Mouse (Mus musculus) left cerebral cortex, adult 2 months (tissue): ENCODE measurements around the gene Rgs12. TPM values are rescaled to one million over a fixed set of nuclear protein-coding genes. Genes with fewer than 3 reads are reported as not detected.

Experiments used
- DNase-seq, 2 experiments: peaks; one replicate each; pipeline ENCODE4 v3.0.0; 2021 to 2022; ENCODE audit warnings: low spot score in 2 of 2, mixed read lengths in 1 of 2; ENCODE audit errors: extremely low spot score in 1 of 2
- H3K27ac ChIP-seq: fragments of 200-600 bp; 2 replicates; pipeline ENCODE4 v1.8.1; 2022
- H3K4me3 ChIP-seq: fragments of 200-600 bp; 2 replicates; pipeline ENCODE4 v1.8.1; 2022
- CTCF ChIP-seq: fragments of 200-600 bp; IDR thresholded peaks from 2 replicates; pipeline ENCODE4 v1.8.1; 2022; ENCODE audit warnings: antibody characterized with exemption, mild to moderate bottlenecking, moderate library complexity
- intact Hi-C: fragments of 180-260 bp; cut with DNase I; formaldehyde crosslinking; loops from one replicate; pipeline ENCODE4 v1.15.1; 2025
- total RNA-seq, 2 experiments: library from RNA; stranded (reverse); gene quantifications; 2 replicates each; pipeline ENCODE4 v1.2.3; 2021

The Rgs12 gene
- total RNA-seq, 2 experiments from 2014 or later, result 40.5 to 48.3 TPM

DNA sequence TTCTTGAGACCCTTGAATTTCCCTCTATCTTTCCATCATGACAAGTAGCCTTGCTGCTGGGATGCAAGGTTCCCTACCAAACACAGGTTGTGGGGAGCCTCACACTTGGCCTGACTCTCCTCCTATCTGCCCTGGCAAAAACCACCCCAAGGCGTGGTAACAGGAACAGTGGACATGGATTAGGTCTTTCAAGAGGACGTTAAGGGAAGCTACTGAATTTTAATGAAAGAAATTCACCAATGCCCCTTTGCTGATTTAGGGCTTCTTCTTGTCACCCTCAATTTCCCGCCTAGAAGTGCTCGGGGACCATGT lies 38.8 kb upstream of the Rgs12 start:
- TF ChIP-seq CTCF, result no peak
- intact Hi-C loops, result no loop called here

DNA sequence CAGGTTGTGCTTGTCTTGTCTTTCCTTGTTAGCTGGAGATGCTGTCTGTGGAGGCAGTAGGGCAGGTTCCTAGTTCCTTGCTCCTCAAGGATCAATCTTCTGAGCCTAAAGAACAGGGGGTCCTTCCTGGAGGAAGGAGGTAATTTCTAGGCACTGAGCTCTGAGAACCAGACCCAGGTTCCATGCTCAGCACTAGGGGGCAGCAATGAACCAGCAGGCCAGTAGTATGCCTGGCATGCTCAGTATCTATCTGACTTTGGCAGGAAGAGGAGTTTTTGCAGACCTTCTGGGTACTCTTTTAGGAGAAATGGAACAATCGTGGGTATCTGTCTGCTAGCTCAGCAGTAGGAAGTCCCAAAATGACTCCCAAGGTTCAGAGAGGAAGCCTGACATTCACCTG lies 33.4 kb upstream of the Rgs12 start:
- peak; percentile 97 for TF ChIP-seq CTCF
- DNase-seq, result peak; percentile 73 to 75
- Histone ChIP-seq H3K27ac (peak overlapping the region; percentile 20; the same call in 1 of the 2 replicates), H3K4me3 (no peak overlapping the region)
- intact Hi-C loops, result loop anchor here (1.0 to 5.0 kb wide), 3 partner anchors 70 to 128 kb away; no protein-coding TSS in a partner anchor

More for the DNA sequence above, 38.8 kb upstream of the Rgs12 start:
- no peak for DNase-seq
- Histone ChIP-seq H3K4me3 (no peak overlapping the region), H3K27ac (no peak overlapping the region)

DNA sequence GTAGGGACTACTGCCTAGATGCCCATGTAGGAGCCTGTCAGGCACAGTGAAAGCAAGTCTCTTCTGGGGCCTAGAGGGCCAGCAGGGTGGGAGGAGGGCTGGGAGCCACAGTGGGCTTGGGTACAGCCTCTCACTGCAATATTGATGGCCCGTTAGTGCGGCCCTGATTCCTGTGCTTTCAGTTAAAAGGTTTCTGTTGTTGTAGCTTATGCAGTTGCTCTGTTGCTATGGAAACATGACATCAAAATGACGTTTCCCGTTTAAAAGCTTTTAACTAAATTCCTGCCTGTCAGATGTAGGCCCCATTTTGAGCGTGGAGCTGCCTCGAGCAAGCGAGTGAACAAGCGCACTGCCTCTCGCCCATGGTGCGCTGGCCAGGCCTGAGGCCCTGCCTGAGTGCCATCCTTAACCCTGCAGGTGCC lies 32.0 kb upstream of the Rgs12 start:
- intact Hi-C loops, result loop anchor here (5.0 kb wide), 1 partner anchor 105 kb away; no protein-coding TSS in a partner anchor
- no peak for TF ChIP-seq CTCF
- peak; percentile 26 to 30 for DNase-seq
- no peak overlapping the region for H3K4me3 ChIP-seq
- no peak overlapping the region; the same call in 1 of the 2 replicates for H3K27ac ChIP-seq

DNA sequence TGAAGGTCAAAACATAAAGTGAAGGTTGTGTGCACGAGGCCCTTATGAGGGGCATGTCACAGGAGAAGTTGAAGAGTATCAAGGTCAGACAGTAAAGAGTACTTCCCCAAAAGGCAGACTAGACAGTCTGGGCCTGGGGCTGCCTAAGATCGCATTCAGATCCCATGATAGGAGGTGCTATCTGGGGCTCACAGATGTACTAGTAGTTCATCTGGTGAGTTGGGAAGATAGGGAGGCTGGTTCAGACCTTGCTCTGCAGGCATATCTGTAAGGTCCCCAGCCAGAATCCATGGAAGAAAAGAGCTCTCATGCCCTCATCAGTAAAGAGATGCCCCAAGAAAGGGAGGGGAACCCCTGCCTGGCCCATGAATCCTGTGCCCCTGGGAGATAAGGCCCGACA lies 30.5 kb upstream of the Rgs12 start:
- intact Hi-C loops, result loop anchor here (5.0 kb wide), 1 partner anchor 104 kb away; no protein-coding TSS in a partner anchor
- H3K4me3 ChIP-seq, result no peak overlapping the region
- TF ChIP-seq CTCF, result no peak
- no peak for DNase-seq
- no peak overlapping the region for H3K27ac ChIP-seq

DNA sequence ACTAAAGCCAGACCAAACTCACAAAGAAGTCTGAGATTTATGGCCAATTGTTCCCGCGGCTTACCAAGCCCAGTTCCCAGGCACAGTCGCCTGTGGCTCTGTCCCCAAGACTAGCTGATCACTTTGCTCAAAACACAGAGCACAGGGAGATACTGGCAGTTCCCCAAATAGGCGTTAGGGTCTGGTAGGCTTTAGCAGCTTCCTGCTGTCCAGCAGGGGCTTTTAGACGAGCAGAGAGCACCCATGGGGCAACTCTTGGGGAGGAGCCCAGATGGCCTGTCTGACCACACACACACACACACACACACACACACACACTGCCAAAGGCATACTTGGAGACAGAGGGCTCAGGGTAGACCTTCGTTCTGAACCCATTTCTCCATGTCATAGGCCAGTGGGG lies 26.7 kb upstream of the Rgs12 start:
- H3K27ac ChIP-seq, result no peak overlapping the region
- no peak overlapping the region for H3K4me3 ChIP-seq
- intact Hi-C loops, result no loop called here
- no peak for DNase-seq
- no peak for TF ChIP-seq CTCF

DNA sequence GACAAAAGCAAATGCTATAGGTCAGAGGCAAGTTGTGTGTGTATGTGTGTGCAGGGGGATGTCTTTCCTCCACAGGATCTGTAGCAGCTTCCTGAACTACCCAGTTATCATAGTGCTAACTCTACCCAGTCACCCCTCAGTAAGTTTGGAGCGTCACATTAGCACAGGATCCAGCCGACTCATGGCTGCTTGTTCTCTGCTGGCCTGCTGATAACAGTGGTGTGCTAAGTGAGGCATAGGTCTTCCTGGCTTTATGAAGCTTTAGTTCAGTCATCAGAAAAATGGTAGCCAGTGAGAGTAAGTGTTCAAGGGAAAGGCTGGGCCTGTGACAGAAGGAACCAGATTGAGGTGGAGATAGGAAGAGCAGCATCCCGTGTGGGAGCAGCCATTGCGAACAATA lies 25.3 kb upstream of the Rgs12 start:
- Histone ChIP-seq H3K4me3 (no peak overlapping the region), H3K27ac (no peak overlapping the region)
- intact Hi-C loops, result no loop called here
- TF ChIP-seq CTCF, result no peak
- DNase-seq, result no peak

DNA sequence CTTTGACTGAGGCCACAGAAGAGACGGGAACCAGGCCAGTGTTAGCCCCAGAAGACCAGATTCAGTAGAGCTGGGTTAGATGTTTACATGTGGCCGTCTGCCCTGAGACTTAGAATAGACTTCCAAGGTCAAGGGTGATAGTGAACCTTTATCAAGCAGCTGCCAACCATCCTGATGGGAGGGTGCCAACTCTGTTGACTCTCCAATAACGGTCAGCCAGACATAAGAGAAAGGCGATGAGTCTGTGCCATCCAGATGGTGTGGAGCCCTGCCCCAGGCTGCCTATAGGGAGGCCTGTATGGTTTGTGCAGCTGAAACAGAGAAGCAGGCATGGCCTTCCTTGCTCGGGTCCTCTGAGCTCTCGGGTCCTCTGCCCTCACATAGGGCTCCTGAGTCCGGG lies 24.7 kb upstream of the Rgs12 start:
- intact Hi-C loops, result no loop called here
- Histone ChIP-seq H3K27ac (no peak overlapping the region), H3K4me3 (no peak overlapping the region)
- TF ChIP-seq CTCF, result no peak
- DNase-seq, result no peak

DNA sequence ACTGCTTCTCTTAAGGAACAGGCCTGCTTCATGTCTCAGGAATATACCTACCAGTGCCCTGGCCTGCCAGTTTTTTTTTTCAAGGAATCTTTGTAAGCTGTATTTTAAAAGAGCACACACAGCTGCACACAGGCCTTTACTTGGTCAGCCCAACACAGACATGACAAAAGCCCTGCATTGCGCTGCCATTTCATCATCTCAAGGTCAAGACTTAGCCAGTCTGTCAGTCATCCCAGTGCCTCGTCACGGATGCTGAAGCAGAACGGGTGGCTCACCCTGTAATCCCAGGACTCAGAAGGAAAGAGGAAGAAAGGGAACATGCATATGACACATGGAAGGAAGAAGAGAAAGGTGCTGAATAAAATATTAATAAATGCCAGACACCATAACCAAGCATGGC lies 21.6 kb upstream of the Rgs12 start:
- TF ChIP-seq CTCF, result no peak
- DNase-seq, result no peak
- intact Hi-C loops, result no loop called here
- no peak overlapping the region for H3K4me3 ChIP-seq
- H3K27ac ChIP-seq, result no peak overlapping the region

DNA sequence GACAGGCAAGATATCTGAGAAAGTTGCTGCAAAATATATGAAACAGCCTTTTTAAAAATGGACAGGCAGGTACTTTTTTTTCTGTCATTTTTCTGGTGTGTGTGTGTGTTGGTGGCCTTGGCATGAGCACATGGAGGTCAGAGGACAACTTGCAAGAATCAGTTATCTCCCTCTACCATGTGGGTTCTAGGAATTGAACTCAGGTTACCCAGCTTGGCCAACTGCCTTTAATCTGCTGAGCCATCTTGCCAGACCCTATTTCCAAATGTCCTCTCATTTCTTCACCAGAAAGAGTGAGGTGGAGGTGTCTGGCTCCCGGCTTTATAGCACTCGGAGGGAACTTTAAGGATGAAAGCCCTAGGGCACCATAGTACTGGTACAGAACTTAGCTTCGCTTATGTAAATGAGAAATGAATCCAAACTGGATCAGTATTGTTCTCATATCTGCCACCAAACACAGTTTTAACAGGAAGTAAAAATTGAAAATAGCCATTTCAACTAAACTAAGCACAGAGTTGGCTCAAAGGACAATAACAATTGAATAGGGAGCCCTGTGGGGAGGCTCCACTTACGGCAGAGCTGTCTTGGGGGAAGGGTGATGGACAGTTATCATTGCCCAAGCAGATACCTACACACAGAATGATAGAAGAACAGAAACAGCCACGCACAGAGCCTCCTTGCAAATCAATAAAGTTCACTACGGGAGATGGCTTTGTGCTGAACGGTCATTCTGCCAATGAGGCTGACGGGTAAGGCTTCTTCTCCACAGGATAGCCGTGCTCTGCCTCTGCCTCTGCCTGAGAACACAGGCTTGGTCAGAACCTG lies 18.9 kb upstream of the Rgs12 start:
- TF ChIP-seq CTCF, result no peak
- Histone ChIP-seq H3K4me3 (no peak overlapping the region), H3K27ac (peak overlapping the region; percentile 47; the same call in 1 of the 2 replicates)
- intact Hi-C loops, result no loop called here
- no peak for DNase-seq

DNA sequence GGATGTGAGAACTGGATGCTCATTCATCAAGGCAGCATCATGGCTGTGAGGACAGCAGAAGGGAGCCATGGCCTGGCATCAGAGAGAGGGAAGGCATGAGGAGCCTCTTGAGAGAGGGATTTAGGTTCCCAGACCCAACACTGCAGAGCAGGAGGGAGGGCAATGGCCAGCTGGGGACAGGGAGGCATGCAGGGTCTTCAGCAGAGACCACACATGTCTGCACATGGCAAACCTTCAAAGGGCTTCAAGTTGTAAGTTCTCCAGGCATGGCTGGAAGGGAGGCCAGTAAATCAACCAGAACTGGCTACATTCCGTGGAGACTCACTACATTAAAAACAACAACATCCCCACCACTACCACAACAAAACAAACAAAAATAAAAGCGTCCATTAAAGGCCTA lies 18.2 kb upstream of the Rgs12 start:
- H3K27ac ChIP-seq, result peak overlapping the region; percentile 47; the same call in 1 of the 2 replicates
- TF ChIP-seq CTCF, result no peak
- no peak overlapping the region for H3K4me3 ChIP-seq
- no peak for DNase-seq
- intact Hi-C loops, result no loop called here

DNA sequence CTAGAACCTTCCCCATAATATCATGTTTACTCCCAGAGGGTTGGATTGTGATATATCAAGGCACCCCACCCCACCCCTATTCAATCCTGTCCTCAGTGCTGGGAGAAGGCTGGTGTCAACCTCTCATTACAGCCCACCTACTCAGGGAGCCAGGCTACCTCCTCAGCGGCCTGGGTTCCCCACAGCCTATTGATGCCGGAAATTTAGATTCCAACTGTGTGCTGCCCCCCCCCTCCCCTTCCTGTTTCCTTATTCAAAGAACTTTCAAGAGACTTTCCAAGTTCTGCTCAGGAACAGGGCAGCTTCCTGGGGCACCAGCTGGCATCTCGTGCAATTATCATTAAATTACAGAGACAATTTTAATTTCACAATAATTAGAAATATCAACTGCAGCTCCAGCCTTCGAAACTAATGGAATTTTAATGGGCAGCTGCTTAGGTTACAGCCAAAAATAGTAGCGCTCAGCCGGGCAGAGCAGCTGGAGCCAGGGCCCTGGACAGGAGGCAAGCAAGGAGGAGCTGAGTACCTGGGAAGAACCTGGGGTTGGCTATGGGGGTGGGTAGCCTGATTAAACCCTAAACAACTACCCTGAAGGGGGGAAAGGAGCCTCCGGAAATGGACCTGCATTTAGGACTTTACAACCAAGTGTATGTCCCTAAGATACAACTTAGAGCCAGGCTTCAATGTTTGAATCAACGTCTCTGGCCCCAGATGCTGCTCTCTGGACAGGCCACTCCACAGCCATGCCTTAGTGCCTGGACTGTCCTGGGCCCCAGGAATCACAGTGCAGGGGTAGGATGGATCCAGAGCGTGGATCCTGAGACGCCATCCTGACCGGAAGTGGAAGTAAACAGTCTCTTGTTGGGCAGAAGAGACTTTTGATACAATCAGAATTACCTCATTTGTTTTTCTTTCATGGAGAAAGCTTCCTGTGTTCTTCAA lies 17.5 kb upstream of the Rgs12 start:
- Histone ChIP-seq H3K27ac (peak overlapping the region; percentile 59), H3K4me3 (no peak overlapping the region)
- DNase-seq, result no peak
- no peak for TF ChIP-seq CTCF
- intact Hi-C loops, result no loop called here

DNA sequence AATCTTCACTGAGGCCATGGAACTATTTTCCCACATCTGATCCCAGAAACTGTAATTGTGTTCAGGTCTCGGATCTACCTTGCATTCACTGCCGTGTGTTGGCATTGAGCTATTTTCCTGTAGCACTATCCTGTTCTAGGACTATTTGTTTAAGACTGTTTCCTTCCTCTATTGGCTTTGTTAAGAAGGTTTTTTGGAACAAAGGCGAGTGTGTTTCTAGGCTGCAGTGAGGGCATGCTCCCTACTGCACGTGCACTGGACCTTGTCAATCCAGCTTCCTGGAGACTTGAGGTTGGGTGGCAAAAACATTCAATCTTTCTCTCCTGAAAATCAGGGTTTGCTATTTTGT lies 16.8 kb upstream of the Rgs12 start:
- H3K4me3 ChIP-seq, result no peak overlapping the region
- H3K27ac ChIP-seq, result no peak overlapping the region; the same call in 1 of the 2 replicates

More for the DNA sequence above, 16.8 kb upstream of the Rgs12 start:
- DNase-seq, result no peak
- intact Hi-C loops, result no loop called here
- no peak for TF ChIP-seq CTCF
